Mouse (Mus musculus) naive thymus-derived CD4-positive, alpha-beta T cell, adult 2 months (primary cell): Measurements from ENCODE around the gene A3galt2.
A peak's percentile ranks its signal among the peaks of the same experiment; 100 is the strongest.

ENCODE experiments used
- DNase-seq: peaks from one replicate; pipeline ENCODE4 v3.0.0-alpha.2; 2011; ENCODE audit warnings: low read depth

A3galt2 gene

GRCm38 (mm10) chr4:128728431-128728851, 26.7 kb upstream of the A3galt2 start:
- peak; percentile 47 for DNase-seq

DNA sequence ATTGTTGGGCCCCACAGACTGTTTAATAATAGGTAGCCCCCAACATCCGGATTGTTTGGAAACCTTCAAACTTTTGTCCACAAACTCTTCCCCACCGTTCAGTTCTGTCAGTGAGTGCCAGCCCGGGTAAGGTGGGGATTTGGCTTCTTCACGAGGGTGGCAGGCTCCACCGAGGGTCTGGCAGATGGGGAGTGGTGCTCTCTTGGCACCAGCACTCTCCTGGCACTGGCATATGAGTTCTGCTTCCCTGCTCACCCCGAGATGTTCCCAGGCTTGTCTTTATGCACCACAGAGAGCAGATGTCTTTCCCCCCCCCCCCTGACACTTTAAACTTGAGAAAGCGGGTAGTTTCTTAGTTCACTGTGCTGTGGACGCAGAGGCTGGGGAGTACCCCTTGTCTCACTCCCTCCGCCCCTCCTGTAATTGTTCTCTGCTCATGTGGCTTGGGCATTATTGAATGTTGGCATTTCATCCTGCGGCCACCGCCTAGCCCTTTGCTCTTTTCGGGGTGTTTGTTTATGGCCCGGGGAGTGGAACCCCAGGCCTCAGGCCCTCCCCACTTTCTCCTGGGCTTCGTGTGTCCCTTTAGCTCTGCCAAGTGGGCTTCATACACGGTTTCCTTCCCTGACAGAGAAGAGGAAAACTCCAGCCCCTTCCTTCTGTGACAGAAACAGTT, 26.0 kb upstream of the A3galt2 start:
- DNase-seq, result no peak

- DNase-seq, result peak; percentile 26
Measured at GRCm38 (mm10) chr4:128729709-128730037, 25.5 kb upstream of the A3galt2 start.

DNA sequence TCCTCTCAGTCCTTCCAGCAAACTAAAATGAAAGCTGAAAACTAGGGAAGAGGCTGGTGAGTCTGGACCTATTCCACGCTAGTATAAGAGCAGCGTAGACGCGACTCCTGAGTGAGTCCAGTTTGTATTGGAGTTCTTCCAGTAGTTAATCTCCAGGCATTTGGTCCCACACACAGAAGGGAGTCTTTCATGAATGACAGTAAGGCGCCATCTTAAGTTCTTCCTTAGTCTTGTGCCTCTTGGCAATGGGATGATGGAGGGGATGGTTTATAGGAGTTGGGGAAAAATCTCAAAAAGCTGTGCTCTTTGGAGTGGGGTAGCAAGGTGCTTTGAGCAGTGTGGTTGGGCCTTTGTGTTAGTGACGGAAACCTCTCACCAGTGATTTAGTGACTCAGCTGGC, 24.9 kb upstream of the A3galt2 start:
- DNase-seq, result no peak

GRCm38 (mm10) chr4:128732794-128733193, 22.4 kb upstream of the A3galt2 start:
- DNase-seq, result no peak

- peak; percentile 45 for DNase-seq
Measured at GRCm38 (mm10) chr4:128733496-128733895, 21.7 kb upstream of the A3galt2 start.

DNA sequence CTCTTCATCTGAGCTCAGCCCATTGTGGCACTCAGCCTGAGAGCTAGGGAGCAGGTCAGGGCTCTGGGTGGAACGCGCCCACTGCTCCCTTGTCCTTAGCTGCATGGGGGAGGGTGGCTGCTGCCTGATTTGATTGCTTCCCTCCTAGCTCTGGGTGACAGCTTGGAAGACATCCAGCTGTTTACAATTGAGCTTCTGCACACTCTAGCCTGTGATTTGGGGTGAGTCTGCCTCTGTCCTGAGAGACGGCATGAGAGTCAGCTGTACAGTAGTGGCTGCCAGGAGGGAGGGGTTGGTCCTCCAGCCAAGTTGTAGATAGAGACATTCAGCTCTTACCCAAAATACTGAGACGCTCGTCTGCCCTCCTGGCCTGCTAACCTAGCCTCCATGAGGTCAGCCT, 20.9 kb upstream of the A3galt2 start:
- no peak for DNase-seq

DNA sequence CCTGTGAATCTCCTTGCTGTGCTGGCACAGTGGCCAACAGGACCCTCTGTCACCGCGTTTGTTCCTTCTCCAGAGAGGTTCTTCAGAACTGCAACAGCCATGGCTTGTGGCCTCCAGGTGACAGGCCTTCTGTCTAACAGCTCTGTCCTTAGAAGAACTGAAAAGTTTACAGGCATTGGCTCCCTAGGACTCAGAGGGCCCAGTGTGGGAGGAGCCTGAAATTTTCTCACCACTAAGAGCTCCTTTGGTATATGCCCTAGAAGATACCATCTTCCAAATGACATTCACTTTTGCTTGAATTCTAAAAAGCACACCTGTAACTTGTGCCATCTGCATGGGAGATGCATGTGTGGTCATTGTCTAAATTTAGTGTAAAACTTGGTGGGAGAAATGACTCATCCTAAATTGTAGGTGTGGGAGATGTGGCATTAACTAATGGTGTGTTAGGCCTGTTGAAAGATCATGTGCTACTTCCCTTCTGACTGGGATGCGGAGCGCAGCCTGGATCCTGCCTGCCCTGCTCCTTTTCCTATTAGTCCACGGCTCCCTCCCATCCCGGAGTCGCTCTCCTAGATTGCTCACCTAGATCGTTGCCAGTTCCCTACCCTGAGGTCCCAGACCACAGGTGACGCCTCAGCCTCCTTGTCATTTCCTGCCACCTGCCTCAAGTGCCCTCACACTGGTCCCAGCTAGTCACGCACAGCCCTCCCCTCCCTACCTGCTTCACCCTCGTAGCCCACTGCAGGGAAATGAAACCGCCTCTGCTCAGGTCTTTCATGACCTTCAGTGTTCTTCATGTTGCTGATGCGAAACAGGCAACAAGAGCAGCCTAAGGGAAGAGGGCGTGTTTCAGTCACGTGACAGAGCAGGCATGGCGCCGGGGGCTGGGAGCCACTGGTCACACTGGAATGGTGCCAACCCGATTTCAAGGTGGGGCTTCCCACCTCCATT, 20.2 kb upstream of the A3galt2 start:
- DNase-seq, result peak; percentile 77

- no peak for DNase-seq
Measured at GRCm38 (mm10) chr4:128737137-128737589, 18.0 kb upstream of the A3galt2 start.

- DNase-seq, result no peak
Measured at GRCm38 (mm10) chr4:128737825-128738610, 17.1 kb upstream of the A3galt2 start.

GRCm38 (mm10) chr4:128740878-128741277, 14.3 kb upstream of the A3galt2 start:
- no peak for DNase-seq

GRCm38 (mm10) chr4:128741906-128742305, 13.3 kb upstream of the A3galt2 start:
- DNase-seq, result no peak

DNA sequence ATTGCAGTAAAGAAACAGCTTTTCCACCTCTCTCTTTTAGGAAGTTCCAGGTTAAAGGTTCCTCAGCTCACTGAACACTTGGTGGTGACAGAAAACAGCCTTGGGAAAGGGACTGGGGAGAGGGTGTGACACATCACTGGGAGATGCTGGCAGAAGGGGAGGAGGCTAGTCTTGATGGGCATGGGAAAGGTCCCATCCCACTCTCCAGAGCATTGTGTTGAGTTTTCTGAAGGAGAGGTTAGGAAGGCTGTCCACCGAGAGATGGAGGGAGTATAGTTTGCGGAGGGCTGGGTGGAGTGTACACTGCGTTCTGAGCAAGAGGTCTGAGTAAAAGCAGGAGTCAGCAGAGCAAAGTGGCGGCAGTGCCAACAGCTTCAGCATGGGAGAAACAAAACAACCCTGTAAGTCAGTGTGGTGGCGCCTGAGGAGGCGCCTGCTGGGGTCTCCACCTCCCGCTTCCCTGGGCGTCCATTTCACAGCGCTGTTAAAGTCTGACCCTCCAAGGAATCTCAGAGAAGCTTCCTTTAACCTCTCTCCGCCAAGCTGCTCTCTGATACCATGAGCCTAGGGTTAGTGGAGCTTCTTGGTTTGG, 12.7 kb upstream of the A3galt2 start:
- DNase-seq, result no peak

- DNase-seq, result no peak
Measured at GRCm38 (mm10) chr4:128743031-128743626, 12.0 kb upstream of the A3galt2 start.

- DNase-seq, result no peak
Measured at GRCm38 (mm10) chr4:128745160-128745559, 10.0 kb upstream of the A3galt2 start.

GRCm38 (mm10) chr4:128747614-128748270, 7.4 kb upstream of the A3galt2 start:
- no peak for DNase-seq

DNA sequence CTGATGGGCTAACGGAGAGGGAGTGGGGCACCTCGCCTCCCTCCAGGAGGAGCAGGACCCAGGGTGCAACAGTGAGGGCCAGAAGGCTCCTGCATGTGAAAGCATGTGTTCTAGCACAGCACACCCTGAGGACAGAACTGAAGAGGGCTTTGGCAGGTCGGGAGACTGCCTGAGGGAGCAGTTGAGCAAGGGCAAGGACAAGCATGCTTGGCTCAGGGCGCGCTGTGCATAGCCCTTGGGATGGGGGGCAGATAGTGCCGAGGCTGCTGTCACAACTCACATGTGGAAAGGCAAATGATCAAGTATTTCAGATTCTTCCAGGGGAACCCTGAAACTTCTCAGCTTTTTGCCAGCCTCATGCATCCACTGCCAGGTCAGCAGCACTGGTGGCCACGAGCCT, 6.9 kb upstream of the A3galt2 start:
- DNase-seq, result no peak

GRCm38 (mm10) chr4:128751006-128751405, 4.2 kb upstream of the A3galt2 start:
- DNase-seq, result no peak

DNA sequence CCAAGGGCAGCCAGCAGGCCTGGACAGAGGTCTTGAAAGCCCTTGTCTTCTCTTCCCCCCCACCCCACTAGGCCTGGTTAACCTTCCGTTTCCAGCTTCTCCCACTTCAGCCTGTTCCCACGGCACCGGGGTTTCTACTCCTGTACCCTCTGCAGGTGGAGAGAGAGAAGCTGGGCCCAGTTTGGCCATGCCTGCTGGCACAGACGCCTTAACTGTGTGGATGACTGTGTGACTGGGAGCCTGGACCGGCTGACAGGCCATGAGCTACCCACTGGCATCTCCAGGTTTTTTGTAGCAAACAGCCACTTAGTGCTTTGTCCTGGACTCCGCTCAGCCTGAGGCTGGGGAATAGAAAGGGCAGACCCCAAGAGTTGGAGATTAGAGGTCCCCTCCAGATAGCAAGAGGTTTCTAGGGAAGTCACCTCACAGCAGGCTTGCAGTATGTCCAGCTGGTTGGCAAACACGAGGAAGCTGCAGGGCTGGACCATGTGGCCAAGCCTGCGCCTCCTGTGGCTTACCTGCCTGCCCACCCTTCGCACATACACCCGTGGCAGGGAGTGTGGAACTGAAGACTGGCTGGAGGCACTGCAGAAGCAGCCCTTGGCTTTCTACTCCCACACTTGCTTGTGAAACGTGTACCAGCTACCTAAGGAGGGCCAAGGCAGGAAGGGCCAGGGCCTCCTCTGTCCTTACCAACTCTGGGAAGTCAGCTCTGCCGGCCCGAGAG, 3.0 kb upstream of the A3galt2 start:
- DNase-seq, result no peak

DNA sequence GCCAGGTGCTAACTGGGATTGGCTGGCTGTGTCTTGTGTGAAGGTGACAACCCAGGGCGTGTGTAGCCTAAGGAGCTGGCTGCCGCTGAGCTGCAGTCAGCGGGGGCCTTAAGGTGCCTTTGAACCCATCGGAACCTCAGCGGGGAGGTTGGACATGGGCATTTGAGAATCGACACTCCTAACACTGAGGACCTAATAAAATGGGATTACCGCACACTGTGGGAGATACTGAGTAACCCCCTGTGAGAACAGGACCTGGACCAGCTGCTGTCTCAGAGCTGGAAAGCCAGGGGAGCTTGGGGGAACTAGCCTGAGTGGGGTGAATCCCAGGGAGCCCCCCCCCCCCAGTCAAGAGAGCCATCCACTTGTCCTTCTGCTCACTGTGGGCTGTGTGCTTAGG, 1.6 kb upstream of the A3galt2 start:
- no peak for DNase-seq
